Mouse (Mus musculus) CH12.LX (cell line): ENCODE results near the gene Pgc. TPM values are rescaled to one million over a fixed set of nuclear protein-coding genes. Genes with fewer than 3 reads are reported as not detected.

Experiments
- DNase-seq: peaks from one replicate; pipeline ENCODE4 v3.0.0-alpha.2; 2013; ENCODE audit errors: extremely low read depth
- H3K27ac ChIP-seq: 2 replicates; pipeline ENCODE4 v1.5.1; 2012; ENCODE audit warnings: low read depth, mild to moderate bottlenecking, control low read depth, moderate library complexity; ENCODE audit not compliant: insufficient read depth
- H3K27me3 ChIP-seq: replicated peaks from 2 replicates; pipeline ENCODE3; 2012; ENCODE audit warnings: inconsistent platforms
- H3K36me3 ChIP-seq, 2 experiments: replicated peaks in 1 of 2; 2 replicates each; pipeline versions ENCODE3 to v1.6.1; 2012; ENCODE audit warnings: inconsistent platforms in 1 of 2, low read length in 1 of 2, mild to moderate bottlenecking in 1 of 2, mixed read lengths in 1 of 2, moderate library complexity in 1 of 2; ENCODE audit not compliant: control insufficient read depth in 1 of 2, insufficient read depth in 1 of 2
- H3K4me1 ChIP-seq, 2 experiments: 2 replicates each; pipeline ENCODE4 v1.6.1; 2012; ENCODE audit warnings: inconsistent platforms in 1 of 2, moderate library complexity in 1 of 2; ENCODE audit not compliant: insufficient read depth in 2 of 2, control insufficient read depth in 1 of 2
- H3K4me2 ChIP-seq: 2 replicates; pipeline ENCODE4 v1.6.1; 2012; ENCODE audit warnings: low read depth, mild to moderate bottlenecking, control low read depth; ENCODE audit not compliant: poor library complexity, insufficient read depth, severe bottlenecking
- H3K4me3 ChIP-seq, 3 experiments: fragments of 150-350 bp in 1 of 3; sonication (generic) in 1 of 3; replicated peaks in 1 of 3; 2 replicates each; pipeline versions ENCODE3 to v1.5.1; 2011 to 2012; ENCODE audit warnings: low read depth in 2 of 3, low read length in 2 of 3, mild to moderate bottlenecking in 2 of 3, moderate library complexity in 2 of 3, control low read depth in 1 of 3, improper control_type of control experiment in 1 of 3, inconsistent platforms in 1 of 3, mixed read lengths in 1 of 3; ENCODE audit not compliant: poor library complexity in 1 of 3
- H3K79me2 ChIP-seq: replicated peaks from 2 replicates; pipeline ENCODE4 v1.6.1; 2012; ENCODE audit warnings: mild to moderate bottlenecking, moderate library complexity; ENCODE audit not compliant: control insufficient read depth, poor library complexity, insufficient read depth, severe bottlenecking; ENCODE audit errors: extremely low read depth
- H3K9ac ChIP-seq: 2 replicates; pipeline ENCODE4 v1.6.1; 2012; ENCODE audit warnings: low read depth, mild to moderate bottlenecking, control low read depth, moderate library complexity; ENCODE audit not compliant: insufficient read depth
- H3K9me3 ChIP-seq: replicated peaks from 2 replicates; pipeline ENCODE3; 2012; ENCODE audit warnings: low read length, inconsistent platforms, mixed read lengths
- CHD1 ChIP-seq: IDR thresholded peaks from 2 replicates; pipeline ENCODE4 v1.6.1; 2012; ENCODE audit warnings: low read depth, low read length, improper control_type of control experiment, inconsistent platforms
- CHD2 ChIP-seq: IDR thresholded peaks from 2 replicates; pipeline ENCODE4 v1.6.1; 2011; ENCODE audit warnings: low read length, improper control_type of control experiment
- E2F4 ChIP-seq: IDR thresholded peaks from 2 replicates; pipeline ENCODE4 v1.6.1; 2011; ENCODE audit warnings: low read depth, low read length, improper control_type of control experiment; ENCODE audit not compliant: insufficient replicate concordance
- ELF1 ChIP-seq: IDR thresholded peaks from 2 replicates; pipeline ENCODE4 v1.6.1; 2014; ENCODE audit warnings: low read depth, mild to moderate bottlenecking, inconsistent platforms, low read length, improper control_type of control experiment
- ETS1 ChIP-seq: conservative IDR thresholded peaks from 2 replicates; pipeline ENCODE4 v1.6.1; 2012; ENCODE audit warnings: low read depth, mild to moderate bottlenecking, inconsistent platforms, low read length, improper control_type of control experiment, moderate library complexity
- HCFC1 ChIP-seq: IDR thresholded peaks from 2 replicates; pipeline ENCODE4 v1.6.1; 2012; ENCODE audit warnings: low read depth, mild to moderate bottlenecking, inconsistent platforms, low read length, improper control_type of control experiment
- MAFK ChIP-seq: IDR thresholded peaks from 2 replicates; pipeline ENCODE4 v1.6.1; 2011; ENCODE audit warnings: low read length, improper control_type of control experiment; ENCODE audit not compliant: insufficient replicate concordance
- MAX ChIP-seq: IDR thresholded peaks from 2 replicates; pipeline ENCODE4 v1.6.1; 2011; ENCODE audit warnings: low read length, improper control_type of control experiment
- MAZ ChIP-seq: IDR thresholded peaks from 2 replicates; pipeline ENCODE4 v1.6.1; 2012; ENCODE audit warnings: low read depth, mild to moderate bottlenecking, inconsistent platforms, low read length, improper control_type of control experiment, moderate library complexity
- MXI1 ChIP-seq: IDR thresholded peaks from 2 replicates; pipeline ENCODE4 v1.6.1; 2011; ENCODE audit warnings: mild to moderate bottlenecking, low read depth, low read length, improper control_type of control experiment
- MYC ChIP-seq: IDR thresholded peaks from 2 replicates; pipeline ENCODE4 v1.6.1; 2011; ENCODE audit warnings: low read depth, mild to moderate bottlenecking, improper control_type of control experiment, low read length
- NELFE ChIP-seq: IDR thresholded peaks from 2 replicates; pipeline ENCODE4 v1.6.1; 2011; ENCODE audit warnings: low read depth, low read length, improper control_type of control experiment
- POLR2A ChIP-seq: IDR thresholded peaks from 2 replicates; pipeline ENCODE4 v1.6.1; 2011; ENCODE audit warnings: low read depth, mild to moderate bottlenecking, improper control_type of control experiment, low read length
- SIN3A ChIP-seq: IDR thresholded peaks from 2 replicates; pipeline ENCODE4 v1.6.1; 2012; ENCODE audit warnings: low read length, improper control_type of control experiment, inconsistent platforms
- TBP ChIP-seq: conservative IDR thresholded peaks from 2 replicates; pipeline ENCODE4 v1.6.1; 2011; ENCODE audit warnings: low read depth, low read length, improper control_type of control experiment
- TCF12 ChIP-seq: IDR thresholded peaks from 2 replicates; pipeline ENCODE4 v1.6.1; 2014; ENCODE audit warnings: low read depth, mild to moderate bottlenecking, inconsistent platforms, low read length, improper control_type of control experiment
- ZC3H11A ChIP-seq: IDR thresholded peaks from 2 replicates; pipeline ENCODE4 v1.6.1; 2012; ENCODE audit warnings: low read depth, mild to moderate bottlenecking, inconsistent platforms, low read length, improper control_type of control experiment
- dilution Hi-C: fragments of 300-500 bp; cut with MboI; formaldehyde crosslinking; loops from 2 replicates; pipeline ENCODE4 v1.14.3; 2020; ENCODE audit warnings: low sequenced_read_pairs; ENCODE audit not compliant: extremely low pct_unique_long_range_greater_than_20kb, extremely low pct_ligation_motif_present
- in situ Hi-C: fragments of 300-500 bp; cut with MboI; formaldehyde crosslinking; loops from 3 replicates; pipeline ENCODE4 v1.14.3; 2019; ENCODE audit warnings: low sequenced_read_pairs, low pct_ligation_motif_present, low pct_unique_long_range_greater_than_20kb, mixed read lengths
- polyA plus RNA-seq: library from polyadenylated mRNA; unstranded; fragments of >175 nt; gene quantifications from 2 replicates; pipeline ENCODE4 v1.2.1, GENCODE M21; 2012; ENCODE audit warnings: low read depth; ENCODE audit not compliant: insufficient read length
- total RNA-seq, 2 experiments: library from RNA; depleted of rRNA; stranded (reverse); fragments of 300-350 nt in 1 of 2; fragments of >200 nt in 1 of 2; gene quantifications; 2 replicates each; pipeline ENCODE4 v1.2.3; 2012 to 2014

Pgc gene
- total and polyA plus RNA-seq, 3 experiments: not detected

GRCm38 (mm10) chr17:47767081-47767455 is 40.4 kb downstream of the Pgc start:
- dilution Hi-C loops: no loop called here
- H3K27ac ChIP-seq: peak overlapping the region; percentile 98
- TF ChIP-seq MAX (0 out of 2 replicates have a peak, but pooled peaks have one; percentile 14), ZC3H11A (no peak), CHD2 (no peak)
- no peak overlapping the region for H3K4me3 ChIP-seq
- in situ Hi-C loops: no loop called here
- peak overlapping the region; percentile 26 for H3K9ac ChIP-seq
- peaks cover 3 to 40% of the 10 kb centered on the region in 2 experiments for H3K36me3 ChIP-seq
- H3K4me2 ChIP-seq: peak overlapping the region; percentile 72
- peaks cover 12% of the 10 kb centered on the region for H3K79me2 ChIP-seq
- peaks cover 47 to 84% of the 10 kb centered on the region in 2 experiments for H3K4me1 ChIP-seq
- peaks cover 14% of the 10 kb centered on the region for H3K9me3 ChIP-seq
- H3K27me3 ChIP-seq: no peaks in the 10 kb centered on the region
- no peak for DNase-seq

- peaks cover 12% of the 10 kb centered on the region for H3K79me2 ChIP-seq
- TF ChIP-seq MXI1 (peak; percentile 60; the same call in 1 of the 2 replicates), TCF12 (0 out of 2 replicates have a peak, but pooled peaks have one; percentile 13), TBP (peak; percentile 40; the same call in 1 of the 2 replicates), ELF1 (peak; percentile 62; the same call in 1 of the 2 replicates), E2F4 (no peak), MAFK (no peak), MYC (no peak), SIN3A (peak; percentile 54; the same call in 1 of the 2 replicates), HCFC1 (peak; percentile 27; the same call in 1 of the 2 replicates), POLR2A (peak; percentile 61), NELFE (peak; percentile 60), CHD1 (peak; percentile 62; the same call in 1 of the 2 replicates), ETS1 (0 out of 2 replicates have a peak, but pooled peaks have one; percentile 12), MAZ (peak; percentile 48; the same call in 1 of the 2 replicates)
- peak; percentile 63 for DNase-seq
- peak overlapping the region; percentile 26 for H3K9ac ChIP-seq
- H3K9me3 ChIP-seq: peaks cover 19% of the 10 kb centered on the region
- H3K4me1 ChIP-seq: peaks cover 42 to 81% of the 10 kb centered on the region in 2 experiments
- H3K27ac ChIP-seq: peak overlapping the region; percentile 98
- no peaks in the 10 kb centered on the region for H3K27me3 ChIP-seq
- peak overlapping the region; percentile 77 for H3K4me2 ChIP-seq
- in situ Hi-C loops: no loop called here
- H3K4me3 ChIP-seq: peak overlapping the region in 1 of 3 experiments; percentile 32
- peaks cover 3 to 40% of the 10 kb centered on the region in 2 experiments for H3K36me3 ChIP-seq
- dilution Hi-C loops: no loop called here
Observed at GRCm38 (mm10) chr17:47767456-47768141, 41.0 kb downstream of the Pgc start.
